In the genomic region with DNA sequence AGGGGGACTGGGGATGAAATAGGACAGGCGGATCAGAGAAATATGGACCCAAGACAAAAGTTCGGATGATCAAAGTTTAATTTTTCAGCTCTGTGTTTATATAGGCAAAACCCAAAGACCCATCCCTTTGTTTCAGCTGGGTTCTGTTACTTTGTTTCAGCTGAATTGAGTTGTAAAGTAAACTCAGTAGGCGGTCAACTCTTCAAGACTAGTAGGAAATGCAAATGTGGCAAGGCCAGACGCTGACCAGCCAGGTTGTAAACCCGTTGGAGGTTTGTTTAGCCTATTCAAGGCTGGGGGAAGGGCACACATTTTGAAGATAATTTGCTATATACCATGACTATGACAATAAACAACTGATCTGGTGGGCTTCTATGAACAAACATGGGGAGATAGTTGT, we compare ENCODE assay signal across 24 mouse cellular contexts.
"Had no signal": no experiment of that assay in that cellular context is flagged by ENCODE, and none has a peak within 500 bp of the region (broad histone marks: within the 10 kb centered on the region; RNA-seq: fewer than 3 reads in every experiment).

No protein-coding gene starts in this region.

- H3K36me3 ChIP-seq: heart, embryonic 10.5 days; heart, embryonic 12.5 days; hindbrain, embryonic 10.5 days; hindbrain, embryonic 12.5 days; kidney, embryonic 15.5 days; limb, embryonic 13.5 days; limb, embryonic 15.5 days; liver, embryonic 12.5 days had no signal

- DNase-seq: gastrocnemius, adult 2 months; gastrocnemius, postnatal 10 days; gastrocnemius, postnatal 25 days; heart, adult 18-20 months; heart, postnatal 10 days; heart, postnatal 4 days; kidney, adult 11 months; kidney, postnatal 14 days; kidney, postnatal 36 days; layer of hippocampus, adult 9-11 months; layer of hippocampus, postnatal 36 days; left cerebral cortex, postnatal 4 days had no signal

- H3K9me3 ChIP-seq: heart, embryonic 10.5 days; heart, embryonic 12.5 days; hindbrain, embryonic 10.5 days; hindbrain, embryonic 12.5 days; kidney, embryonic 15.5 days; limb, embryonic 13.5 days; limb, embryonic 15.5 days; liver, embryonic 12.5 days had no signal

- H3K27ac ChIP-seq: gastrocnemius, adult 2 months; heart, embryonic 10.5 days; hindbrain, embryonic 10.5 days; hindbrain, embryonic 12.5 days; hindbrain, embryonic 14.5 days; kidney, embryonic 15.5 days; kidney, postnatal 0 days; limb, embryonic 13.5 days; limb, embryonic 15.5 days; liver, embryonic 12.5 days had no signal

- H3K4me3 ChIP-seq: gastrocnemius, adult 2 months; heart, embryonic 10.5 days; heart, embryonic 12.5 days; hindbrain, embryonic 10.5 days; hindbrain, embryonic 12.5 days; kidney, embryonic 15.5 days; limb, embryonic 13.5 days; limb, embryonic 15.5 days; liver, embryonic 12.5 days had no signal

- H3K9ac ChIP-seq: heart, embryonic 12.5 days; hindbrain, embryonic 12.5 days; hindbrain, embryonic 14.5 days; kidney, embryonic 15.5 days; limb, embryonic 13.5 days; limb, embryonic 15.5 days; liver, embryonic 12.5 days had no signal

- H3K27me3 ChIP-seq: heart, embryonic 12.5 days; kidney, embryonic 15.5 days; limb, embryonic 13.5 days; liver, embryonic 12.5 days had no signal

- ATAC-seq: hindbrain, embryonic 16.5 days; intestine, embryonic 16.5 days; liver, embryonic 12.5 days had no signal

- H3K4me1 ChIP-seq: limb, embryonic 15.5 days; liver, embryonic 12.5 days had no signal

- H3K4me2 ChIP-seq: heart, embryonic 12.5 days; hindbrain, embryonic 12.5 days; hindbrain, embryonic 14.5 days; kidney, embryonic 15.5 days; limb, embryonic 13.5 days; limb, embryonic 15.5 days; liver, embryonic 12.5 days had no signal
